Mouse (Mus musculus) ES-E14 (cell line): ENCODE data around the gene Vsig4. TPM values are rescaled to one million over a fixed set of nuclear protein-coding genes. Genes with fewer than 3 reads are reported as not detected.
"Not testable (repeated sequence)": the region's sequence is repeated elsewhere in the genome, so short reads cannot be mapped to it uniquely, and the experiment has no call there.

Experiments
- DNase-seq: peaks from one replicate; pipeline ENCODE4 v3.0.0-alpha.2; 2013; ENCODE audit warnings: low read depth, low spot score
- H3K27ac ChIP-seq: 2 replicates; pipeline ENCODE4 v1.5.1; 2012; ENCODE audit warnings: low read depth, mild to moderate bottlenecking, low read length, moderate library complexity, mixed read lengths; ENCODE audit not compliant: poor library complexity, insufficient read depth, severe bottlenecking
- H3K36me3 ChIP-seq: 2 replicates; pipeline ENCODE4 v1.6.1; 2012; ENCODE audit warnings: mild to moderate bottlenecking, low read length, moderate library complexity, mixed read lengths; ENCODE audit not compliant: control insufficient read depth, poor library complexity, insufficient read depth, severe bottlenecking
- H3K4me1 ChIP-seq, 2 experiments: fragments of 150-350 bp in 1 of 2; sonication (generic) in 1 of 2; 2 replicates each; pipeline ENCODE4 v1.6.1; 2012; ENCODE audit warnings: low read length in 2 of 2, mild to moderate bottlenecking in 1 of 2, mixed read lengths in 1 of 2; ENCODE audit not compliant: control insufficient read depth in 2 of 2, insufficient read depth in 2 of 2, poor library complexity in 1 of 2
- H3K4me3 ChIP-seq, 2 experiments: fragments of 150-350 bp in 1 of 2; sonication (generic) in 1 of 2; 2 replicates each; pipeline ENCODE4 v1.5.1; 2012; ENCODE audit warnings: low read length in 2 of 2, low read depth in 1 of 2, mild to moderate bottlenecking in 1 of 2, mixed read lengths in 1 of 2; ENCODE audit not compliant: insufficient read depth in 1 of 2, poor library complexity in 1 of 2, severe bottlenecking in 1 of 2
- H3K9ac ChIP-seq: 2 replicates; pipeline ENCODE4 v1.6.1; 2012; ENCODE audit warnings: low read depth, mild to moderate bottlenecking, low read length, mixed read lengths; ENCODE audit not compliant: poor library complexity, insufficient read depth, severe bottlenecking
- H3K9me3 ChIP-seq: fragments of 150-350 bp; sonication (generic); 2 replicates; pipeline ENCODE4 v1.6.1; 2012; ENCODE audit warnings: low read depth, mild to moderate bottlenecking, low read length; ENCODE audit not compliant: control insufficient read depth, insufficient read depth
- CHD2 ChIP-seq: IDR thresholded peaks from 2 replicates; pipeline ENCODE4 v1.6.1; 2014; ENCODE audit warnings: mild to moderate bottlenecking, low read depth, low read length, inconsistent platforms
- HCFC1 ChIP-seq: IDR thresholded peaks from 2 replicates; pipeline ENCODE4 v1.6.1; 2012; ENCODE audit warnings: low read length, inconsistent platforms, borderline replicate concordance; ENCODE audit not compliant: insufficient read depth
- MAFK ChIP-seq: IDR thresholded peaks from 2 replicates; pipeline ENCODE4 v1.6.1; 2014; ENCODE audit warnings: mild to moderate bottlenecking, low read depth, low read length, inconsistent platforms; ENCODE audit not compliant: insufficient read depth
- ZC3H11A ChIP-seq: IDR thresholded peaks from 2 replicates; pipeline ENCODE4 v1.6.1; 2012; ENCODE audit warnings: low read depth, mild to moderate bottlenecking, inconsistent platforms, low read length, borderline replicate concordance
- ZNF384 ChIP-seq: IDR thresholded peaks from 2 replicates; pipeline ENCODE4 v1.6.1; 2012; ENCODE audit warnings: low read depth, low read length, inconsistent platforms
- in situ Hi-C, 2 experiments: fragments of 600-800 bp; cut with MboI; formaldehyde crosslinking; loops; one replicate each; pipeline ENCODE4 v1.15.1; 2025; ENCODE audit warnings: low sequenced_read_pairs in 2 of 2, inconsistent platforms in 1 of 2; ENCODE audit not compliant: unreplicated experiment in 2 of 2
- total RNA-seq: library from RNA; depleted of rRNA; stranded (reverse); fragments of 300-350 nt; gene quantifications from 2 replicates; pipeline ENCODE4 v1.2.3, GENCODE M21; 2012; rRNA removed

The Vsig4 gene
- total RNA-seq, 1 experiment, result not detected

DNA sequence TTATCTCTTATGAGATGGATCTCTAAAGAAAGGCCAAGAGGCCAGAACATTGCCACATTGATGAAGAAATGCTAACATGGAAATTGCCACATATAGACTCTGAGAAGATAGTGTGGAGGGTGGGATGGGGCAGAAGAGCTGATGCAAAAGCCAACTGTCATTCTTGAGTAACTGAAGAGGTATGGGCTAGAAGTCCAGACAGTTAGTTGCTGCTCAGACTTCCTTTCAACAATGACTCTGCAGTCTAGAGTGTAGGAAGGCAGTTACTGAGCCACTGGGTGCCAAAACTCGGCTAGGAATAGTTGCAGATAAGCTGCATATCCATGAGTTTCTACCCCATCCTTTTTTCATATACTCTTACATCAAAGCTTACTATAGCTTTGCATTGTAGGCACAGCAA is 75.2 kb downstream of the Vsig4 start:
- no peak overlapping the region for H3K9ac ChIP-seq
- no peaks in the 10 kb centered on the region for H3K9me3 ChIP-seq
- no peak overlapping the region for H3K27ac ChIP-seq
- DNase-seq, result no peak
- no peak overlapping the region for H3K4me3 ChIP-seq
- no peaks in the 10 kb centered on the region for H3K36me3 ChIP-seq
- in situ Hi-C loops, result no loop called here
- TF ChIP-seq ZNF384 (no peak), MAFK (no peak), ZC3H11A (no peak), CHD2 (no peak)
- no peaks in the 10 kb centered on the region for H3K4me1 ChIP-seq

- Histone ChIP-seq H3K9ac (no peak overlapping the region), H3K36me3 (no peaks in the 10 kb centered on the region), H3K27ac (no peak overlapping the region), H3K9me3 (no peaks in the 10 kb centered on the region), H3K4me3 (no peak overlapping the region), H3K4me1 (no peaks in the 10 kb centered on the region)
- no peak for DNase-seq
- TF ChIP-seq MAFK (no peak), HCFC1 (no peak), CHD2 (no peak), ZC3H11A (no peak), ZNF384 (no peak)
- in situ Hi-C loops, result no loop called here
Observed at GRCm38 (mm10) chrX:96206872-96207271, 86.4 kb downstream of the Vsig4 start.

- H3K9ac ChIP-seq, H3K9me3 ChIP-seq, DNase-seq, H3K36me3 ChIP-seq, in situ Hi-C loops, H3K4me1 ChIP-seq, H3K27ac ChIP-seq, H3K4me3 ChIP-seq: not testable (repeated sequence)
Observed at GRCm38 (mm10) chrX:96205143-96205542, 88.1 kb downstream of the Vsig4 start.

Other genes with a start within 250 kb of the Vsig4 start
- 25.3 and 43.1 TPM in 2 replicates for gene Msn, start 197.4 kb downstream of the Vsig4 start, total RNA-seq
- gene Heph, start 161.9 kb upstream of the Vsig4 start, total RNA-seq, result 0.11 and 0.45 TPM in 2 replicates
- 0.27 TPM in 1 of 2 replicates, not detected in the other for gene Hsf3, start 162.9 kb upstream of the Vsig4 start, total RNA-seq